ENCODE assay signal across 9 mouse cellular contexts in genomic region chr1:125911337-125911900, GRCm38 (mm10). TPM values are rescaled to one million over a fixed set of nuclear protein-coding genes. Genes with fewer than 3 reads are reported as not detected.
DNase-seq lines count a peak whose midpoint lies in the region; ATAC-seq lines count a peak whose summit lies in the region.
"Had no signal": no experiment of that assay in that cellular context is flagged by ENCODE, and none has a peak within 500 bp of the region (broad histone marks: within the 10 kb centered on the region; RNA-seq: fewer than 3 reads in every experiment).

No protein-coding gene starts in this region.

- H3K4me2 ChIP-seq in heart, embryonic 14.5 days (ENCODE audit: low read length): peak overlapping the region; percentile 97
- H3K4me2 ChIP-seq in stomach, embryonic 14.5 days (replicated peaks; ENCODE audit: low read depth, low read length): peak overlapping the region; percentile 98

- under 1% methylated on average over 35 of the region's 35 CpGs for WGBS in heart, embryonic 14.5 days
- under 1% methylated on average over 35 of the region's 35 CpGs for WGBS in stomach, embryonic 14.5 days

- H3K27me3 ChIP-seq in heart, embryonic 14.5 days (ENCODE audit: control insufficient read depth, insufficient read depth, low read length): peaks cover 53% of the 10 kb centered on the region
- H3K27me3 ChIP-seq in stomach, embryonic 14.5 days (ENCODE audit: control insufficient read depth, insufficient read depth, low read length): peaks cover 19% of the 10 kb centered on the region

- no peaks in the 10 kb centered on the region for H3K36me3 ChIP-seq in heart, embryonic 14.5 days (ENCODE audit: control insufficient read depth, insufficient read depth, low read length)
- H3K36me3 ChIP-seq in stomach, embryonic 14.5 days (ENCODE audit: control insufficient read depth, insufficient read depth, low read length): no peaks in the 10 kb centered on the region

- no peaks in the 10 kb centered on the region for H3K9me3 ChIP-seq in heart, embryonic 14.5 days (ENCODE audit: control insufficient read depth, low read length)
- no peaks in the 10 kb centered on the region for H3K9me3 ChIP-seq in stomach, embryonic 14.5 days (ENCODE audit: control insufficient read depth, low read depth, low read length)

- no peak overlapping the region for H3K27ac ChIP-seq in heart, embryonic 14.5 days (replicated peaks in 1 of 2; ENCODE audit: control insufficient read depth in 1 of 2, insufficient read depth in 1 of 2, low read depth in 2 of 2, low read length in 2 of 2)
- no peak overlapping the region for H3K27ac ChIP-seq in stomach, embryonic 14.5 days (ENCODE audit: low read length)

- H3K4me1 ChIP-seq in heart, embryonic 14.5 days (ENCODE audit: control insufficient read depth in 2 of 2, insufficient read depth in 2 of 2, low read length in 2 of 2): peaks cover 11 to 15% of the 10 kb centered on the region in 2 experiments; a peak in 3 of 4 replicates
- peaks cover 15% of the 10 kb centered on the region; the same call in 1 of the 2 replicates for H3K4me1 ChIP-seq in stomach, embryonic 14.5 days (ENCODE audit: control insufficient read depth, insufficient read depth, low read length)

- DNase-seq in left cerebral cortex, adult 18-20 months (ENCODE audit: low spot score in 2 of 2): peak; percentile 40 to 44
- no peak for DNase-seq in left cerebral cortex, adult 11 months (ENCODE audit: low spot score)
- peak; percentile 54 for DNase-seq in embryo, embryonic 11 days
- peak; percentile 65 to 67 for DNase-seq in layer of hippocampus, postnatal 10 days (ENCODE audit: low spot score in 2 of 2)
- peak; percentile 27 for DNase-seq in lung, postnatal 10 days
- DNase-seq in spleen, adult 18-20 months: no peak

- H3K9ac ChIP-seq in heart, embryonic 14.5 days (ENCODE audit: low read length): peak overlapping the region; percentile 60
- H3K9ac ChIP-seq in stomach, embryonic 14.5 days (replicated peaks; ENCODE audit: low read depth, low read length): no peak overlapping the region; the same call in 1 of the 2 replicates

- ATAC-seq in heart, embryonic 14.5 days (ENCODE audit: insufficient number of reproducible peaks, insufficient read depth, low FRiP score, low read depth): peak; percentile 38; the same call in 1 of the 2 replicates
- ATAC-seq in stomach, embryonic 14.5 days (ENCODE audit: insufficient number of reproducible peaks, insufficient read depth, low FRiP score, low read depth): peak; percentile 50

- H3K4me3 ChIP-seq in heart, embryonic 14.5 days (ENCODE audit: control insufficient read depth in 1 of 2, insufficient read depth in 1 of 2, low read depth in 1 of 2, low read length in 2 of 2): peak overlapping the region; percentile 49 to 50
- H3K4me3 ChIP-seq in stomach, embryonic 14.5 days (ENCODE audit: low read depth, low read length): peak overlapping the region; percentile 37
- H3K4me3 ChIP-seq: myocyte had no signal

RNA-seq across cellular contexts. Expression of gene Lypd1, which starts 1.5 kb away (rescaled TPM):
- total RNA-seq in left cerebral cortex, adult 18-20 months (2021): 10 to 100 TPM; 72.3 to 99.1 TPM
- 0.61 and 0.84 TPM in 2 replicates for polyA plus RNA-seq in heart, embryonic 14.5 days (2014; fragmentation: Nextera tagmentation; extraction: Ambion mirVana)
- 100 to 1,000 TPM; 106 to 113 TPM for total RNA-seq in layer of hippocampus, postnatal 10 days (2021)
- 1.5 and 2.8 TPM in 2 replicates for polyA plus RNA-seq in stomach, embryonic 14.5 days (2014; fragmentation: Nextera tagmentation; extraction: Ambion mirVana)

Comparison
In these comparisons a context has a peak if more than half of its experiments do, and no peak if none do; other contexts are left out.
1. DNase-seq: peak in left cerebral cortex, adult 18-20 months (2 of 2), embryo, embryonic 11 days (single experiment), layer of hippocampus, postnatal 10 days (2 of 2) and lung, postnatal 10 days (single experiment); none in left cerebral cortex, adult 11 months (single experiment) and spleen, adult 18-20 months (0 of 2).